Mouse (Mus musculus) adrenal gland, adult 2 months (tissue): ENCODE measurements around the gene Upf1. TPM values are rescaled to one million over a fixed set of nuclear protein-coding genes. Genes with fewer than 3 reads are reported as not detected.

Experiments used
- polyA plus RNA-seq: library from polyadenylated mRNA; depleted of rRNA; stranded (reverse); fragments of >200 nt; gene quantifications from 2 replicates; pipeline ENCODE4 v1.2.3, GENCODE M21; 2012; rRNA removed
- total RNA-seq, 2 experiments: library from RNA; stranded (reverse); gene quantifications; 2 replicates each; pipeline ENCODE4 v1.2.3; 2021

Upf1 gene
- total and polyA plus RNA-seq, 3 experiments = 53.3 to 60.5 (median 60.0) TPM

Other genes with a start within 250 kb of the Upf1 start
- under 1 TPM; 0.24 to 0.26 TPM for gene Ncan, start 232.4 kb downstream of the Upf1 start, total RNA-seq
- 0.89 and 1.3 TPM in 2 replicates for gene Ncan, start 232.4 kb downstream of the Upf1 start, polyA plus RNA-seq
- gene Nr2c2ap, start 221.9 kb downstream of the Upf1 start, total RNA-seq = 10 to 100 TPM; 19.1 to 20.0 TPM
- gene Nr2c2ap, start 221.9 kb downstream of the Upf1 start, polyA plus RNA-seq = 11.9 and 12.4 TPM in 2 replicates
- 10 to 100 TPM; 15.4 to 18.0 TPM for gene Rfxank, start 214.1 kb downstream of the Upf1 start, total RNA-seq
- gene Rfxank, start 214.1 kb downstream of the Upf1 start, polyA plus RNA-seq = 13.6 and 16.6 TPM in 2 replicates
- gene Borcs8, start 213.8 kb downstream of the Upf1 start, total RNA-seq = 10 to 100 TPM; 57.1 to 57.8 TPM
- gene Borcs8, start 213.8 kb downstream of the Upf1 start, polyA plus RNA-seq = 70.4 and 84.8 TPM in 2 replicates
- gene Mef2b, start 213.6 kb downstream of the Upf1 start, total RNA-seq = under 1 TPM; 0.45 to 0.63 TPM
- 1.5 and 2.2 TPM in 2 replicates for gene Mef2b, start 213.6 kb downstream of the Upf1 start, polyA plus RNA-seq
- gene Tmem161a, start 180.9 kb downstream of the Upf1 start, total RNA-seq = 10 to 100 TPM; 66.5 to 74.0 TPM
- gene Tmem161a, start 180.9 kb downstream of the Upf1 start, polyA plus RNA-seq = 277 and 300 TPM in 2 replicates
- 10 to 100 TPM; 40.9 to 49.3 TPM for gene Slc25a42, start 141.0 kb downstream of the Upf1 start, total RNA-seq
- 72.6 and 85.8 TPM in 2 replicates for gene Slc25a42, start 141.0 kb downstream of the Upf1 start, polyA plus RNA-seq
- 10 to 100 TPM; 31.8 to 31.9 TPM for gene Sugp2, start 119.1 kb downstream of the Upf1 start, total RNA-seq
- gene Sugp2, start 119.1 kb downstream of the Upf1 start, polyA plus RNA-seq = 34.8 and 36.2 TPM in 2 replicates
- 10 to 100 TPM; 10.8 to 11.5 TPM for gene Armc6, start 118.8 kb downstream of the Upf1 start, total RNA-seq
- 17.4 and 21.2 TPM in 2 replicates for gene Armc6, start 118.8 kb downstream of the Upf1 start, polyA plus RNA-seq
- 10 to 100 TPM; 16.0 to 21.8 TPM for gene Homer3, start 70.5 kb downstream of the Upf1 start, total RNA-seq
- 56.8 and 68.4 TPM in 2 replicates for gene Homer3, start 70.5 kb downstream of the Upf1 start, polyA plus RNA-seq
- 10 to 100 TPM; 57.7 to 69.5 TPM for gene Ddx49, start 50.8 kb downstream of the Upf1 start, total RNA-seq
- gene Ddx49, start 50.8 kb downstream of the Upf1 start, polyA plus RNA-seq = 53.3 and 62.5 TPM in 2 replicates
- 100 to 1,000 TPM; 203 to 233 TPM for gene Cope, start 50.8 kb downstream of the Upf1 start, total RNA-seq
- gene Cope, start 50.8 kb downstream of the Upf1 start, polyA plus RNA-seq = 491 and 579 TPM in 2 replicates
- 1 to 10 TPM; 2.5 to 3.8 TPM for gene Cers1, start 37.5 kb downstream of the Upf1 start, total RNA-seq
- gene Cers1, start 37.5 kb downstream of the Upf1 start, polyA plus RNA-seq = 4.9 and 5.2 TPM in 2 replicates
- under 1 TPM in 1 of 2 experiments, not detected in 1; 0.41 TPM for gene Gdf1, start 23.5 kb downstream of the Upf1 start, total RNA-seq
- gene Gdf1, start 23.5 kb downstream of the Upf1 start, polyA plus RNA-seq = 7.9 and 9.8 TPM in 2 replicates
- under 1 TPM; 0.14 to 0.35 TPM for gene Comp, start 20.3 kb upstream of the Upf1 start, total RNA-seq
- gene Comp, start 20.3 kb upstream of the Upf1 start, polyA plus RNA-seq = 0.38 and 0.44 TPM in 2 replicates
- 10 to 100 TPM; 20.6 to 25.0 TPM for gene Crtc1, start 86.3 kb upstream of the Upf1 start, total RNA-seq
- 48.5 and 50.5 TPM in 2 replicates for gene Crtc1, start 86.3 kb upstream of the Upf1 start, polyA plus RNA-seq
- 10 to 100 TPM; 21.7 to 25.8 TPM for gene Klhl26, start 123.7 kb upstream of the Upf1 start, total RNA-seq
- gene Klhl26, start 123.7 kb upstream of the Upf1 start, polyA plus RNA-seq = 119 and 121 TPM in 2 replicates
- gene Tmem59l, start 134.1 kb upstream of the Upf1 start, total RNA-seq = 10 to 100 TPM; 16.8 to 24.3 TPM
- gene Tmem59l, start 134.1 kb upstream of the Upf1 start, polyA plus RNA-seq = 42.9 and 55.8 TPM in 2 replicates
- gene Crlf1, start 139.9 kb upstream of the Upf1 start, total RNA-seq = 1 to 10 TPM in 1 of 2 experiments, under 1 TPM in 1; 0.58 to 1.4 TPM
- gene Crlf1, start 139.9 kb upstream of the Upf1 start, polyA plus RNA-seq = 0.58 and 1.2 TPM in 2 replicates
- gene Rex1bd, start 153.5 kb upstream of the Upf1 start, total RNA-seq = 100 to 1,000 TPM; 148 to 164 TPM
- 327 and 373 TPM in 2 replicates for gene Rex1bd, start 153.5 kb upstream of the Upf1 start, polyA plus RNA-seq
- 1,000 to 10,000 TPM; 1,627 to 1,685 TPM for gene Uba52, start 157.5 kb upstream of the Upf1 start, total RNA-seq
- gene Uba52, start 157.5 kb upstream of the Upf1 start, polyA plus RNA-seq = 619 and 1,322 TPM in 2 replicates
- gene Fkbp8, start 174.4 kb upstream of the Upf1 start, total RNA-seq = 100 to 1,000 TPM; 269 to 287 TPM
- 602 and 610 TPM in 2 replicates for gene Fkbp8, start 174.4 kb upstream of the Upf1 start, polyA plus RNA-seq
- 10 to 100 TPM; 75.9 to 82.8 TPM for gene Kxd1, start 174.7 kb upstream of the Upf1 start, total RNA-seq
- gene Kxd1, start 174.7 kb upstream of the Upf1 start, polyA plus RNA-seq = 83.0 and 87.3 TPM in 2 replicates
- 10 to 100 TPM; 26.1 to 29.6 TPM for gene Ell, start 186.2 kb upstream of the Upf1 start, total RNA-seq
- gene Ell, start 186.2 kb upstream of the Upf1 start, polyA plus RNA-seq = 31.1 and 36.1 TPM in 2 replicates
- gene Isyna1, start 241.1 kb upstream of the Upf1 start, total RNA-seq = 100 to 1,000 TPM; 103 to 199 TPM
- gene Isyna1, start 241.1 kb upstream of the Upf1 start, polyA plus RNA-seq = 344 and 376 TPM in 2 replicates